Mouse (Mus musculus): ENCODE measurements at regions not wholly inside any gene's neighbourhood (a gene's known extent, or its start where the extent isn't known, plus 50 kb on each side); places are given as distances from the start of the nearest gene placed in this dataset.
A peak's percentile ranks its signal among the peaks of the same experiment; 100 is the strongest.

GRCm38 (mm10) chr2:139370070-139370469 lies 123.6 kb upstream of the Sptlc3 start:
- DNase-seq (ENCODE audit: low read depth): peak; percentile 35

- DNase-seq (ENCODE audit: low read depth): no peak
Observed at GRCm38 (mm10) chr2:139380285-139380684, 113.4 kb upstream of the Sptlc3 start.

GRCm38 (mm10) chr2:139381628-139382027 lies 112.1 kb upstream of the Sptlc3 start:
- peak; percentile 78 for DNase-seq (ENCODE audit: low read depth)

GRCm38 (mm10) chr2:139413559-139413958 lies 80.2 kb upstream of the Sptlc3 start:
- DNase-seq (ENCODE audit: low read depth): no peak

- no peak for DNase-seq (ENCODE audit: low read depth)
Observed at GRCm38 (mm10) chr2:139417506-139417905, 76.2 kb upstream of the Sptlc3 start.

GRCm38 (mm10) chr2:139422678-139423077 lies 71.0 kb upstream of the Sptlc3 start:
- DNase-seq (ENCODE audit: low read depth): peak; percentile 15

- DNase-seq (ENCODE audit: low read depth): peak; percentile 10
Observed at GRCm38 (mm10) chr2:139423413-139423812, 70.3 kb upstream of the Sptlc3 start.

All from 416B (cell line).